Mouse (Mus musculus) liver, embryonic 15.5 days (tissue): ENCODE data around the gene Ccdc148. TPM values are rescaled to one million over a fixed set of nuclear protein-coding genes. Genes with fewer than 3 reads are reported as not detected.

ENCODE experiments used
- ATAC-seq: fragments of 200-750 bp; cut with Nextera tagmentation; 2 replicates; pipeline ENCODE4 v1.8.0; 2017; ENCODE audit warnings: moderate number of reproducible peaks, mild to moderate bottlenecking, moderate library complexity; ENCODE audit not compliant: insufficient read depth
- H3K27ac ChIP-seq: fragments of 300-500 bp; sonication (generic); replicated peaks from 2 replicates; pipeline ENCODE4 v1.5.1; 2015; ENCODE audit warnings: mild to moderate bottlenecking, inconsistent platforms
- H3K27me3 ChIP-seq: fragments of 300-500 bp; sonication (generic); 2 replicates; pipeline ENCODE4 v1.6.1; 2015; ENCODE audit warnings: mild to moderate bottlenecking, inconsistent platforms
- H3K36me3 ChIP-seq: fragments of 300-500 bp; sonication (generic); replicated peaks from 2 replicates; pipeline ENCODE4 v1.6.1; 2015; ENCODE audit warnings: moderate library complexity, mild to moderate bottlenecking, inconsistent platforms
- H3K4me1 ChIP-seq: fragments of 300-500 bp; sonication (generic); replicated peaks from 2 replicates; pipeline ENCODE4 v1.6.1; 2015; ENCODE audit warnings: inconsistent platforms
- H3K4me2 ChIP-seq: fragments of 300-500 bp; sonication (generic); 2 replicates; pipeline ENCODE4 v1.6.1; 2015; ENCODE audit warnings: moderate library complexity, mild to moderate bottlenecking, inconsistent platforms
- H3K4me3 ChIP-seq: fragments of 300-500 bp; sonication (generic); replicated peaks from 2 replicates; pipeline ENCODE4 v1.5.1; 2015; ENCODE audit warnings: mild to moderate bottlenecking, inconsistent platforms
- H3K9ac ChIP-seq: fragments of 300-500 bp; sonication (generic); 2 replicates; pipeline ENCODE4 v1.6.1; 2015; ENCODE audit warnings: moderate library complexity, mild to moderate bottlenecking, inconsistent platforms
- H3K9me3 ChIP-seq: fragments of 300-500 bp; sonication (generic); replicated peaks from 2 replicates; pipeline ENCODE4 v1.6.1; 2016; ENCODE audit warnings: inconsistent platforms
- WGBS: fragments of 180-500 bp; shearing (Covaris S2); methylation state at CpG from one replicate; pipeline ENCODE4 v1.1.7; 2015; ENCODE audit warnings: mixed read lengths; ENCODE audit not compliant: insufficient replicate concordance; 5-methylcytosine and 5-hydroxymethylcytosine counted together
- polyA plus RNA-seq: library from polyadenylated mRNA; unstranded; fragments of >200 nt; fragmentation: Nextera tagmentation; extraction: Ambion mirVana; gene quantifications from 2 replicates; pipeline ENCODE4 v1.2.1, GENCODE M21; 2015

Ccdc148 gene
- polyA plus RNA-seq, 1 experiment from 2014 or later: 0.38 TPM

GRCm38 (mm10) chr2:59193117-59193516, 32.6 kb upstream of the Ccdc148 start:
- Histone ChIP-seq H3K9me3 (no peaks in the 10 kb centered on the region), H3K9ac (no peak overlapping the region), H3K27ac (no peak overlapping the region), H3K4me2 (no peak overlapping the region), H3K36me3 (no peaks in the 10 kb centered on the region), H3K4me3 (no peak overlapping the region), H3K4me1 (no peaks in the 10 kb centered on the region; the same call in 1 of the 2 replicates), H3K27me3 (no peaks in the 10 kb centered on the region)
- ATAC-seq: no peak
- 57% methylated on average over 5 of the region's 5 CpGs for WGBS

- Histone ChIP-seq H3K4me3 (no peak overlapping the region), H3K9ac (no peak overlapping the region), H3K27ac (no peak overlapping the region), H3K9me3 (no peaks in the 10 kb centered on the region), H3K36me3 (no peaks in the 10 kb centered on the region), H3K4me1 (no peaks in the 10 kb centered on the region; the same call in 1 of the 2 replicates), H3K4me2 (no peak overlapping the region), H3K27me3 (no peaks in the 10 kb centered on the region)
- no peak for ATAC-seq
- WGBS: 74% methylated on average over 8 of the region's 8 CpGs
Measured at GRCm38 (mm10) chr2:59191466-59191865, 31.0 kb upstream of the Ccdc148 start.

- no peak overlapping the region for H3K9ac ChIP-seq
- H3K27me3 ChIP-seq: no peaks in the 10 kb centered on the region
- no peaks in the 10 kb centered on the region for H3K36me3 ChIP-seq
- no peak overlapping the region for H3K27ac ChIP-seq
- no peaks in the 10 kb centered on the region; the same call in 1 of the 2 replicates for H3K4me1 ChIP-seq
- ATAC-seq: no peak
- WGBS: 77% methylated on average over 10 of the region's 10 CpGs
- H3K4me3 ChIP-seq: no peak overlapping the region
- H3K9me3 ChIP-seq: no peaks in the 10 kb centered on the region
- H3K4me2 ChIP-seq: no peak overlapping the region
Measured at GRCm38 (mm10) chr2:59190186-59190585, 29.7 kb upstream of the Ccdc148 start.

GRCm38 (mm10) chr2:59189661-59190185, 29.2 kb upstream of the Ccdc148 start:
- Histone ChIP-seq H3K4me2 (no peak overlapping the region), H3K9ac (no peak overlapping the region), H3K9me3 (no peaks in the 10 kb centered on the region), H3K36me3 (no peaks in the 10 kb centered on the region), H3K27ac (no peak overlapping the region), H3K27me3 (no peaks in the 10 kb centered on the region), H3K4me1 (no peaks in the 10 kb centered on the region; the same call in 1 of the 2 replicates), H3K4me3 (no peak overlapping the region)
- WGBS: 82% methylated on average over 5 of the region's 5 CpGs
- no peak for ATAC-seq

GRCm38 (mm10) chr2:59188306-59188705, 27.8 kb upstream of the Ccdc148 start:
- no peak for ATAC-seq
- Histone ChIP-seq H3K9ac (no peak overlapping the region), H3K9me3 (no peaks in the 10 kb centered on the region), H3K4me1 (peaks cover 4% of the 10 kb centered on the region; the same call in 1 of the 2 replicates), H3K27me3 (no peaks in the 10 kb centered on the region), H3K4me2 (no peak overlapping the region), H3K36me3 (no peaks in the 10 kb centered on the region), H3K27ac (no peak overlapping the region), H3K4me3 (no peak overlapping the region)
- WGBS: 66% methylated on average over 8 of the region's 8 CpGs

- no peak overlapping the region for H3K27ac ChIP-seq
- H3K9me3 ChIP-seq: no peaks in the 10 kb centered on the region
- no peaks in the 10 kb centered on the region for H3K36me3 ChIP-seq
- WGBS: 76% methylated on average over 6 of the region's 6 CpGs
- H3K4me2 ChIP-seq: no peak overlapping the region
- peaks cover 4% of the 10 kb centered on the region; the same call in 1 of the 2 replicates for H3K4me1 ChIP-seq
- no peaks in the 10 kb centered on the region for H3K27me3 ChIP-seq
- H3K4me3 ChIP-seq: no peak overlapping the region
- H3K9ac ChIP-seq: no peak overlapping the region
- ATAC-seq: no peak
Measured at GRCm38 (mm10) chr2:59186966-59187365, 26.5 kb upstream of the Ccdc148 start.

GRCm38 (mm10) chr2:59186122-59186521, 25.6 kb upstream of the Ccdc148 start:
- 80% methylated on average over 8 of the region's 8 CpGs for WGBS

GRCm38 (mm10) chr2:59184107-59185064, 23.9 kb upstream of the Ccdc148 start:
- Histone ChIP-seq H3K27ac (no peak overlapping the region), H3K4me1 (peaks cover 9% of the 10 kb centered on the region), H3K9me3 (no peaks in the 10 kb centered on the region), H3K9ac (no peak overlapping the region), H3K4me3 (no peak overlapping the region), H3K36me3 (no peaks in the 10 kb centered on the region), H3K27me3 (no peaks in the 10 kb centered on the region), H3K4me2 (no peak overlapping the region)
- no peak for ATAC-seq
- WGBS: 60% methylated on average over 11 of the region's 11 CpGs

More at GRCm38 (mm10) chr2:59186122-59186521, 25.6 kb upstream of the Ccdc148 start:
- ATAC-seq: no peak
- Histone ChIP-seq H3K9me3 (no peaks in the 10 kb centered on the region), H3K27me3 (no peaks in the 10 kb centered on the region), H3K4me1 (peaks cover 7% of the 10 kb centered on the region; the same call in 1 of the 2 replicates), H3K36me3 (no peaks in the 10 kb centered on the region), H3K9ac (no peak overlapping the region), H3K27ac (no peak overlapping the region), H3K4me2 (no peak overlapping the region), H3K4me3 (no peak overlapping the region)

- Histone ChIP-seq H3K4me2 (no peak overlapping the region), H3K36me3 (no peaks in the 10 kb centered on the region), H3K4me1 (peaks cover 11% of the 10 kb centered on the region), H3K9me3 (no peaks in the 10 kb centered on the region), H3K27ac (no peak overlapping the region), H3K9ac (no peak overlapping the region), H3K27me3 (no peaks in the 10 kb centered on the region), H3K4me3 (no peak overlapping the region)
- ATAC-seq: no peak
- 52% methylated on average over 4 of the region's 4 CpGs for WGBS
Measured at GRCm38 (mm10) chr2:59183541-59183940, 23.1 kb upstream of the Ccdc148 start.

GRCm38 (mm10) chr2:59181321-59182113, 21.0 kb upstream of the Ccdc148 start:
- no peak overlapping the region for H3K27ac ChIP-seq
- WGBS: 72% methylated on average over 15 of the region's 15 CpGs
- H3K4me2 ChIP-seq: no peak overlapping the region
- H3K27me3 ChIP-seq: no peaks in the 10 kb centered on the region
- H3K9me3 ChIP-seq: no peaks in the 10 kb centered on the region
- H3K9ac ChIP-seq: no peak overlapping the region
- no peak overlapping the region for H3K4me3 ChIP-seq
- H3K36me3 ChIP-seq: no peaks in the 10 kb centered on the region
- no peak for ATAC-seq
- peaks cover 14% of the 10 kb centered on the region for H3K4me1 ChIP-seq

GRCm38 (mm10) chr2:59179487-59179886, 19.0 kb upstream of the Ccdc148 start:
- Histone ChIP-seq H3K4me3 (no peak overlapping the region), H3K9me3 (no peaks in the 10 kb centered on the region), H3K36me3 (no peaks in the 10 kb centered on the region), H3K4me1 (peaks cover 14% of the 10 kb centered on the region), H3K27ac (no peak overlapping the region), H3K4me2 (no peak overlapping the region), H3K9ac (no peak overlapping the region), H3K27me3 (no peaks in the 10 kb centered on the region)
- no peak for ATAC-seq
- WGBS: 47% methylated on average over 5 of the region's 5 CpGs
